Mouse (Mus musculus) thymus, postnatal 4 days (tissue): ENCODE measurements around the gene Ugt1a7c.
"Not testable (repeated sequence)": the region's sequence is repeated elsewhere in the genome, so short reads cannot be mapped to it uniquely, and the experiment has no call there.

ENCODE experiments used
- DNase-seq: peaks from one replicate; pipeline ENCODE4 v3.0.0; 2021

The Ugt1a7c gene

DNA sequence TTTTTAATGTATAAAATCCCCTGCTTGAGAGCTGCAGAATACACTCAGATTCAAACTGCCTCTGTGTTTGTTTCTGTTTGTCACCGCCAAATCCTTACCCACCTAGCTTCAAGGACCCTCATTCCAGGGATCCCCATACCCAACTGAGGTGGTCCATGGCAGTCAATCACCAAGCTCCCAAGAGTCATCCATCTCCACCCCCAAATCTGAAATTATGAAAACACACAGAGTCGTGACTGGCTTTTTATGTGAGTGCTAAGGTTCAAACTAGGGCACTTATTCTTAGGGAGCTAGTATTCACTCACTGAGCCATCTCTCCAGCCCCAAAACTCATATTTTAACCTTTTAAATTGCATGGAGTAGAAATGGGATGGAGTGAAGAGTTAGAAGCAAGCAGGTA is 130.4 kb downstream of the Ugt1a7c start:
- DNase-seq = not testable (repeated sequence)

DNA sequence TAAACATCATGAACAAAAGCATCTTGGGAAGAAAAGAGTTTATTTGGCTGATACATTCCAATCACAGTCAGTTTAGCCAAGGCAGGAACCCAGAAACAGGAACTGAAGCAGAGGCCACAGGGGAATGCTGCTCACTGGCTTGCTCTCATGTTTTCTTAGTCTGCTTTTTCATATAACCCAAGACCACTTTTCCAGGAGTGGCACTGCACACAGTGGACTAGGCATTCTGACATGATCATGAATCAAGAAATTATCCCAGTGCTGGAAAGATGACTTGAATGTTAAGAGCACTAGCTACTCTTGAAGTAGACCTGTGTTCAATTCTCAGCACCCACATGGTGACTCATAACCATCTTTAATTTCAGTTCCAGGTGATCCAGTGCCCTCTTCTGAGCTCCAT is 130.9 kb downstream of the Ugt1a7c start:
- DNase-seq = no peak

DNA sequence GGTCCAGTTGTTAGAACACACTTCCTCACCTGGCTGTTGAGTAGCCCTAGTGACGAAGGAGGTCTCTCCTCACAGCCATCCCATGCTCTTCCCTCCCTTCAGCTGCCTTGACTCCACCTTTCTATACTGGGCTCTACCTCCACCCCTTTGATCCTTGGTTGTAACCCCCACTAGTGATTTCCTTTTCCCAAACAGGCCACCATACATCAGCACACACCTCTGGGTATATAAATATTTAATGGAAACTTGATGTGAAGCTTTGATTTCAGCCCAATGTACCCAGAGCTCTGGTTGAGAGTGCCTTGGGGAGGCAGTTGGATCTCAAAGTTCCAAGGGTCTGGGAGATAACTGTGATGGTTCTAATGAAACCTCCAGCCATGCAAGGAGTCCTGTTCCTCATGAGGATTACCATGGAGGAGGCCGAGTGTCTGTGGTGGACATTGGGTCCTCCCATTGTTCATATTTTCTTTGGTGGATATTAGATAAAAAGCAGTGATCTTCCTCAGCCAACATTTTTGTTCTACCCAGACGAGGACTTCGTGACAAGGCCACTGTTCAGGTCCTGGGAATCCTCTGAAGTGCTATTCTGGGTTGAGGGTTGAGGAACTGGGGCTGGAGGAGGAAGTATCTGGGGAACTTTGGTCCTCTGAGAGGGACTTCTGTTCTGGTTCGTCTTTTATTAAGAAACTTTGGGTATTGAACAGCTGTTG is 132.0 kb downstream of the Ugt1a7c start, which contains the start of gene Mroh2a:
Gene Mroh2a (plus strand): TSS at position 317 of the 710 bp plus-strand sequence.
- DNase-seq = no peak

DNA sequence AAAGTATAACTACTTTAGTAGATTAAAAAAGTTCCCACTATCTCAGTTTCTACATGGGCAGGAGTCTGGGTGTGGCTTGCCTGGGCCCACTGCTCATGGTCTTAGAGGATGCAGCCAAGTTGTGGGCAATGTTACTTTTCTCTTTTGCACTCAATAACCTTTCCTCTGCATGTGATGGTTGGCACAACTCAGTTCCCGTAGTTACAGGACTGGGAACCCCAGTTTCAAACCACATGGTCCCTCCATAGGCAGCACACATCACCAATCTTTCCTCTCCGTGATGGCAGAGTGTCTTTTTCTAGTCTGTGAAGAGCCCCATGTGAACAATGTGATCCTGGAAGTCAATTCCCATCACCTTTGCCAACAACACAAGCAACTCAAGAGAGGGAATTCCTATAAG is 132.6 kb downstream of the Ugt1a7c start:
- DNase-seq = no peak

DNA sequence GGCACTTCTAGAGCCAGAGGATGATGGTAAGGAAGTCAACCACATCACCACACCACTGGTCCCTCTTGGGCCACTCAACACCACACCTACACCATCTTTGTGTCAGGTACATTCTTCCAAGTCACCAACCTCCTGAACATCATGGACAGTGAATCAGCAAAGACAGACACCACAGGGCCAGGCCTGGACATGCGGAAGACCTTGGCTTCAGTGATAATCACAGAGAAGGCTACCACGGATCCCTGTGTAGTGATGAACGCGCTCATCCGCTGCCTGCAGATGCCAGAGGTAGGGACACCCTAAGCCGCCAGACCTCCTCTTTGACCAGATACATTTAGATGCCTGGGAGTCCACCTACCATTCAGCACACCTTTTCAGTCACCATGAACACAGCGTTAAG is 133.3 kb downstream of the Ugt1a7c start:
- DNase-seq = peak; percentile 9

DNA sequence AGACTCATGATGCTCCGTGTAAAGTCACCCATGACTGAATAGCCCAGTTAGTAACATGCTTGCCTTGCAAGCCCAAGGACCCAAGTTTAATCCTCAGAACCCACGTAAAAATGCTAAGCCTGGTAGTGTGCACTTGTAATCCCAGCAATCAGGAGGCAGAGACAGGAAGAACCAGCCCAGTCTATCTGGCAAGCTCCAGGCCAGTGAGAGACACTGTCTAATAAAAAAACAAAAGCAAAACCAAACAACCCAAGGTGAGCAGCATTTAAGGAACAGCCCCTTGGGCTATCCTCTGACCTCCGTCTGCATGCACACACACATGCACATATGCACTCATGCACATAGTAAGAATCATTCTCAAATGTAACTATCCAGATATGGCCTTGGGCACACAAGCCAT is 134.7 kb downstream of the Ugt1a7c start:
- no peak for DNase-seq

DNA sequence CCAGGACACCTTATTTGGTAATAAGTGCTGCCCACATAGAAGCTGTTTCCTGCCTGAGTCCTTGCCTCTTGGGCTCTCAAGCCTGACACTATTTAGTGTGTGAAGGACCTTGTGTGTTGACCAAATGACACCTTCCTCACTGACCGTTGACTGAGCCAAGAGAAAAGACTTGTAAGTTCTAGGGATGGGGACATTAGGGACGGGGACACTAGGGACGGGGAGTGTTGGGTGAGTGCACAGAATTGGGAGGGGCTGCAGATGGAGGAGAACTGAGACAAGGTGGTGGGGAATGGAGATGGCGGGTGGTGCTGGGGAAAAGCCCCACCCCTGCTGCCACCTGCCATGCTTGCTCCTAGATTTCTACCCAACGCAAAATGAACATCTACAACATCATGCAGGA is 135.1 kb downstream of the Ugt1a7c start:
- DNase-seq = peak; percentile 8

DNA sequence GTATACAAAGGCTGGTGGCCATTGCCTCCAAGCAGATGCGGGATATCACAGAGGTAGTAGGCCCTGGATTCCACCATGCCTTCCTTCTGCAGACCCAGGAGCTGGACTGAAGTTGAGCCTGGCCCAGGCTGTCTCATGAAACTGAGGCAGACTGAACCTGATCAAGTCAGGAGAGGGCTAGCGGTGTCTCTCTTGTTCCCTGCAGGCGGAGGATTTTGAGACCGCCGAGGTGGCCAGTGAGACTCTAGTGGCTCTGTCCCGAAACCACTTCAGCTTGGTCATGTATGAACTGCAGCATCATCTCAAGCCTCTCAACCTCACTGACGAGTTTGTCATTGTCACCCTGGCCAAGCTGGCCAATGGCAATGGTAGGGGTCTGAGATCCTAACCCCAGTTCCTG is 135.6 kb downstream of the Ugt1a7c start:
- DNase-seq = peak; percentile 12

DNA sequence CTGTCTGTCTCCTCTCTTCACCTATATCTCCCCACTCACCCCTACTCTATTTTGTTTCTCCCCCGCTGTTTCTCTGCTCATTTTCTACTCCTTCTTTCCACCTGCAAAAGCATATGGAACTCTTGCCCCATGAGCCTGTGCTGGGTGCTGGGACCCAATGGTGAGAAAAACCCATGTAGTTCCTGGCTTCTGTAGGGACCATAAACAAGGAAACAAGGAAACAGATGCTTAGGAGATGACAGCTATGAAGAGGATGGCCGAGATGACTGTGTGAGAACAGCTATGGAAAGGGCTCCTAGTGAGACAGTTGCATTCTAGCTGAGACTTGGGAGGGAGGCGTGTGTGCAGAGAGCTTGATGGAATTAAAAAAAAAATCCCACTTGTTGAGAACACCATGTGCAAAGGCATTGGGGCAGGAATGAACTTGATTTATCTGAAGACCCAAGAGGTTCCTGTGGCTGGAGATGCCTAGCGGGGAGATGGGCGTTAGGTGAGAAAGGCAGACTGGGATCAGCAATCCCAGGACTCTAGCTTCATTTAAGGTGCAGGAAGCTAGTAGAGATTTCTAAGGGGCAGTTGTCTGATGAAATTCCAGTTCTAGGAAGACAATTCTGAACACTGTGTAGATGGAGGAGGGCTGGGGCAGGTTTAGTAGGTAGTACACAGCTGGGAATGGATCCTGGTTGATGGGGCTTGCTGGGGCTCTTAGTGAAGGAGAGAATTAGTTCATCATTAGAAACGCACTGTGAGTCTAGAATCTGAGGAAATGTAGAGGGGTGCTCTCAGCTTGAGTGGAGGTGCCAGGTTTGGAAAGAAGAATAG is 136.3 kb downstream of the Ugt1a7c start:
- no peak for DNase-seq

DNA sequence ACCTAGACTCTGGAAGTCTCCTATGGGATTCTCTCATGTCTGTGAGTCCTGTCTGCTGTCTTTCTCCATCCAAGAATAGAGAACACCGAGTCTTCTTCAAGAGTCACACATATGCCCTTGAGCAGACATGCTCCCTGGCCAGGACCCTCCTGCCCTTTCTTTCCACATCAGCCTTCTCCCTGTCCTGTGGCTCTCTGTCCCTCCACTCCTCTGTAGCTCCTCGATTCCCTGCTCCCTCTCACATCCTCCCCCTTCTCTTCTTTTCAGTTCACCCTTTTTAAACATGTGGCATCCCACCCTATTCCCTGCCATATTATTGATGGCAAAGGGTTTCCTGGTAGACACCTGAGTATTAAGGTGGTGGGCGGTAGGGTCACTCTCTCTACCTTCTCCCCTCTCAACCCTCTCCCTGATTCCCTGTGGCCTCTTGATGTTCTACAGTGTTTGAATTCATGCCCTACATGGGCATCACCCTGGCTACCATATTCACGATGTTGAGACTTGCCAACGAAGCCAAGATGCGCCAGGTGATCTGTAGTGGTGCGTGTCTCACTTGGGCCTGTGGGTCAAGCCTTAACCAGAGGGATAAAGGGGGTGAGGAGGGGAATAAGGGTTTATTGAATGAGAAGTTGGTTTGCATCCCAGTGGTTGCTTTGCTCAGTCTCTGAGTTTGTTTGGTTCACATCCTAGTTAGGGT is 137.1 kb downstream of the Ugt1a7c start:
- peak; percentile 9 for DNase-seq

DNA sequence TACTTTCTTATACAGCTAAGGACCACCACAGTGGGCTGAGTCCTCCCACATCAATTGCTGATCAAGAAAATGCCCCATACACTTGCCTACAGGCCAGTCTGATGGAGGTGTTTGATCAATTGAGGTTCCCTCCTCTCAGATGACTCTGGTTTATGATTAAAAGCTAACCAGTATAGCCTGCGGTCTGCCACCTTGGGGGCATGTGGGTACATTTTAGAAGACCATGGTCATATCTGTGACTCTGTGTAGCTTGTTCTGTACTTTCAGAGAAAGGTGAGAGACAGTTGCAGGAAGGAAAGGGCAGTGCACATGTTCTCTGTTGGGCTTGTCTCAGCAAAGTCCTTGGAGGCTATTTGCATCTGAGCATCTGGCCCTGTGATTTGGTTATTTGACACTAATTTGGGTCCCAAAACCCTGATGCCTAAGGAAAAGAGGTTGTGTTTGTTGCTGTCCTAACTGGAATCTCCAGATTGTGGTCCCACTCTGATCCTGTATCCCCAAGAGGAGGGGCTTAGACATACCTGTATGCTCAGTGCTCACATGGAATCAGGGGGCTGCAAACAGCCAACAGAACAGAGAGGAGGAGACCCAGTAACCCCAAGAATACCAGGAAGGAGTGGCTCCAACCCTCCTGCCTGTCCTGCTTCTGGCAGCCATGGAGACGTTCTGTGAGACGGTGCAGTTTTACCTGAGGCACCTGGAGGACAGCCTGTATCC is 138.0 kb downstream of the Ugt1a7c start:
- peak; percentile 12 for DNase-seq

DNA sequence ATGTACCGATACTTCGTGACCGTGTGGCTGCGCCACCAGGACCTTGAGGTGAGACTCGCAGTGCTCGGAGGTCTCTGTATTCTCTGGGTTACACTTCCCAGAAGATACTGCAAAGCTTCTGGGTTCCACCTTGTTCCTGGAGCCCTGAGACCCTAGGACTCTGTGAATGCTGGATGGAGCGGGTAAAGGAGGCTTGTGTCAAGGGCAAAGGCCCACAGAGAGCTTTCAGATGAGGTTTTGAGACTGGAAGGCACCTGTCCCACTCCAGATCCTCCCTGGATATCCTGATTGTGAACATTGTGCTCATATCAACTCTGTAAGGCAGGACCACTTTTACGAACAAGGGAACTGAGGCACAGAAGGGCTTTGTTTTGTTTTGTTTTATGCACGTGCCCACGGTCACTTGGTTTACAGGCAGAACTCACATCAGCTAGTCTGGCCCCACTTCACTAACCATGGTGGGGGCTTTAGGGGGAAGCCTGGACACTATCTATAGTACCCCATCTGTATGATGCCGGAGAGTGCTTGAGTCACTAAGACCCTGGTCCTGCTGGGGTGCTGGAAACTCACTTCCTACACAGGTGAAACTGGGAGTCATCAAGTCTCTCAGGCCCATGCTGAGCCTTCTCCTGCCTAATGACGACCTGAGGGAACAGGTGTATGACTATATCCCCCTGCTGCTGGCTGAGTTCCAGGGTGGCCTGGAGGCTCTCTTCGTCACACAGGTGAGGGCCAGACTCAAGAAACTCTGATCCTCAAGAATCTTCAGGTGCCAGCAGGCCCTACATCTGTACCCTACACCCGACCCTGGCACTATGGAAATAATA is 138.8 kb downstream of the Ugt1a7c start:
- peak; percentile 13 for DNase-seq

DNA sequence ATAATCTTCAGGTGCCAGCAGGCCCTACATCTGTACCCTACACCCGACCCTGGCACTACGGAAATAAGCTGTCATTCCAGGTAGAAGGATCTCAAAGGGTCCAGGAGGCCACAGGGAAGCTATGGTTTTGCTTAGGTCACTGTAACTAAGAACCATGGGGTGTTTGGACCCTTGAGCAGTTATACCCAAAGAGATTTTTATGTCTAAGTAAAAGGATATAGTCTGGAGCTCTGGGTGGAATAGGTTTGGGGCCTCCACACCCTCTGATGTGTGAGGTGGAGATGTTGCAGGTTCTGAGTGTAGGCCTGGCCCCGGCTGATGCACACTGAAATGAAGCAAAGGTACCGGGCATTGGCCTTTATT is 139.4 kb downstream of the Ugt1a7c start:
- no peak for DNase-seq

DNA sequence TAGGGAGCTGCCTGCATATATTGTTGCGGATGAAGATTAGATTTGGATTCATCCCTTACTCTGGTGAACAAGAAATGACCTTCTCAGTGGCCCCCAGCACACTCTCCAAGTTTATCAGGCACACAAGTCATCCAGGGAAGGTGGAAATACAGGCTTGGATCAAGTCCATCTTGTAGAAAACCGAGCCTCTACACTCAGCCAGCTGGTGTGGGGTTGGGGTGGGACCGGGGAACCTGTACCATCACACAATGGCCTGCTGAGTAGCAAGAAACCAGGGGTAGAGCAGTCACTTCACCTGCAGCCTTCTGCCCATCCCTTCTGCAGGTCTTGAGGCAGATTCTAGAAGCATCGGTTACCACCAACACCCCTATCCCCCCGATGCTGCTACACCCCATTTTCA is 139.8 kb downstream of the Ugt1a7c start:
- DNase-seq = no peak

DNA sequence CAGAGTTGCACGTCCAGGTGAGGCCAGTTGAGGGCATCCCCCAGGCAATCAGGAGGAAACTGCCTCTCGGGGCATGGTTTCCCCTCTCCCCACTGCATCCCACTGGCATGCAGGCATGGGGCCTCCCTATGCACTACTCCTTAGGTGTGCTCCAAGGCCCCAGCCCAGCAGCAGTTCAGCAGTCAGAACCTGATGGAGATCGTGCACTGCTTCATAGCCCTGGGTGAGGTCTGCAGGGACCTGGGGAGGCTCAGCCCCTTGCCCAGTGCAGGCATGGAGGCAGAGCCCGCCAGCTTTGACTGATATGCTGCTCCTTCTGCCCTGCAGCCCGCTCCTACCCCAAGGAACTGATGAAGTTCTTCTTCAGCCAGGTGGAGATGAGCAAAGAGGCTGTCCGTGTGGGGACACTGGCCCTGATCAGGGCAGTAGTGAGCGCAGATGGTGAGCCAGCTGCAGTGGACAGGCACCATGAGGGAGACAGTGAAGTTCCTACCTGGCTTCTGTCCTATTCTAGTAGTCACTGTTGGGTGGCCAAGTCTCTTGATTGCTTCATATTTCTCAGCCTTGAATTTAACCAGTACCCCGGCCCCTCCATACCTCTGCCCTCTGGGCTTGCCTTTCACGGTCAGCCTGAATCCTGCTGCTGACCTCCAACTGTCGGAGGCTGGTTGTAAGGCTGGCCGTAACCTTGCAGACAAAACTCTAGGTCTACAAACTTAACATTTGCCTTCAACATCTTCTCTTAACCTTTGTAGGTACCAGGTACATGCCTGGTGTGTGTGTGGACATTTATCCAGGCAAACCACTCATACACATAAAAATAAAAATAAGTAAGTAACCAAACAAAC is 140.4 kb downstream of the Ugt1a7c start:
- DNase-seq = no peak

DNA sequence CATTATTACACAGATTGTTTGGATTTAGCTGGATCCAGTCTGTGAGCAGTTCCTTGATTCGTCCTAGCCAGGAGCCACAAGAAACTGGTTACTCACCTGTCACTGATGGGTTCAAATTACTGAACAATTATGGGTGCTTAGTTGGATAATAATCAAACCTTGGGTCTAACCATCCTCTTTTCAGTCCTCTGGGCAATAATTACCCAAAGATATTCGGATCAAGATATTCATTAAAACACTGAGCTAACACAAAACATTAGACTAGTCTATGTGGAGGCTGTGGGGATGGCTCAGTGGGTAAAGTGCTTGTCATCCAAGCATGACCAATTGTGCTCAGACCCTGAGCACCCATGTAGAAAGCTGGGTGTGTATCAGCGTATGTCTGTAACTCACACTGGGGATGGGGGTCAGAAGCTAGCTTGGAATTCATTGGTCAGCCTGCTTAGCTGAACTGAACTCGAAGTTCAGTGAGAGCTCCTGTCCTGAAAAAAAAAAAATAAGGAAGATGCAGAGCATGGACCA is 141.1 kb downstream of the Ugt1a7c start:
- DNase-seq = no peak

DNA sequence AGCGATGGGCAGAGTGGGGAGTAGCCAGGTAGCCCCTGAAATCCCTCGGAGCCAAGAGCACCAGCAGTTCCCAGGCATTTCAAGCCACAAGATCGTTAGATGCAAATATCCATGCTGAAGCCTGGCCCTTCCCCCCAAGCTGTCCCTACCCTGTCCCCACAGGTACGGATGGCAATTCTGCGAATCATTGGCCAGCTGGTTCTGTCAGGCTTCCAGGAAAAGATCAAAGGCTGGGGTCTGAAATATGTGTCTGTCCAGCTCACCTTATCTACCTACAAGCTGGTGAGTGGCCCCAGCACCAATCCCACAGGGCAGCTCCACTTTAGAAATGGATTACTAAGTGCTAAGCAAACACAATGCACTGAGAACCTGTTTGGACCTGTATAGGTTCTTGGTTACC is 142.4 kb downstream of the Ugt1a7c start:
- no peak for DNase-seq

DNA sequence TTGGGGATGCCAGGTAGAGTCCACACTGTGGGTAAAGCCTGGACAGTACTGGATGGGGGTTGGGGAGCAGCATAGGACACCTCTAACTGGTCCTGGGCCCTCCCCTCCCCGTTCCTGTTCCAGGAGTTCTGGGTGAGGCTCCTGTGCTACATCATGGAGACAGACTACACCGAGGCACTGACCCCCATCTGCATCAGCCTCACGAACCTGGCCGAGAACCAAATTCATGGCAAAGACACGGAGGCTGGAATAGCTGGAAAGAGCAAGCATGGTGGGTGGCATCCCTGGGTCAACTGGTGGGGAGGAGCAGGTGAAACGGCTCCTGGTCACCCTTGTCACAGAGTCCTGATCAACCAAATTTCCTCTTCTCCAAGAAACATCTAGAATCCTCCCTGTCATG is 143.9 kb downstream of the Ugt1a7c start:
- DNase-seq = no peak

DNA sequence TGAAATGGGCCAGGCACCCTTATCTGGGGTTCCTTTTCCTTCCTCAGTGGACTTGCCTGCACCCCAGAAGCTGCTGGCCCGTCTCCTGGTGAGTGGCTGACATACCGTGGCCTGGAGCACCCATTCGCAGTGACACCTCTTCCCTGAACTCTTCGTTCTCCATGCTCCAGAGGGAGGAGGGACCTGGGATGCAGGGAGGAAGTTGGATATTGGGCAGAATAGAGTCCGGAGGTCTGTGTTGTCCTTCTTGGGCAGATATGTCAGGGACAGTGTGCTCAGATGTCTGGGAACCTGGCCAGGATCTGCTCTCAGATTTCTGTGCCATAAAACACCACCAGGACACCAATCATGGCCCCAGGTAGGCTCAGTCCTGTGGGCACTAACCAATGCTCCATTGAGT is 145.2 kb downstream of the Ugt1a7c start:
- no peak for DNase-seq

DNA sequence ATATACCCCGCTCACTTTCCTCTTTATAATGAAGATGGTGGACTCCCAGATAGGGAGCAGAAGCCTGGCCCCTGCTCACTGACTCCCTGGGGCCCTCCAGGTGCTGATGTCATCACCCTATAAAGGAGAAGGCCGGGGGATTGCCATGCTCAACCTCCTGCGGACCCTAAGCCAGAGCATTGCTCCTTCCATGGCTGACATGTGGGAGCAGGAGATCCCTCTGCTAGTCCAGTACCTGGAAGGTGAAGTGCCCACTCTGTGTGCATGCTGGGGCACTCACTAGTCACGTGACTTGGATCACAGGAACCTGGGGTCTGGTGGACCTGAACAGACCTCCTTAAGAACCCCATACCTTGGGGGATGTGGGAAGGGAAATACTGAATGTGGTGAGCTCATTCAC is 145.7 kb downstream of the Ugt1a7c start:
- no peak for DNase-seq

DNA sequence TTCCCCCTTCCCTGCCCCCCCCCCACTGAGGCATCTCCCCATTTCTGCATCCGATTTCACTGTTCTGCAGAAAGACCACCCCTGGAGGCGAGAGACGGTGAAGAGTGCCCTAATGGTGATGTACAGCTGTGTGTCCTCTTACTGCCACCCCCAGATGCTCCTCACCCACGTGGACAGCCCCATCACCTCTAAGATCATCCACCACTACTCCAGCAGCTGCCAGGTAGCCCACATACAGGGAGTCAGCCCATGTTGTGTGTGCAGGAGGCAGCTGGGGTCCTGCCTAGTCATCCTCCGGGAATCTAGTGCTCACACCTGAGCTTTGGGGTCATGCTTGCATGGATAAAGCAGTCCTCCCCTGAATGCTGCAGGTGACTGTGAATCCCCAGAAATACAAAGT is 149.0 kb downstream of the Ugt1a7c start:
- DNase-seq = no peak
